Mouse (Mus musculus) C2C12 (cell line): ENCODE results near the gene Igdcc3. TPM values are rescaled to one million over a fixed set of nuclear protein-coding genes. Genes with fewer than 3 reads are reported as not detected.
"Not testable (repeated sequence)": the region's sequence is repeated elsewhere in the genome, so short reads cannot be mapped to it uniquely, and the experiment has no call there.

Experiments used
- H3K27me3 ChIP-seq: one replicate; pipeline ENCODE4 v1.6.1; 2011; ENCODE audit not compliant: control insufficient read depth, insufficient read depth, insufficient read length
- H3K36me3 ChIP-seq: one replicate; pipeline ENCODE4 v1.6.1; 2011; ENCODE audit not compliant: control insufficient read depth, insufficient read depth
- H3K4me3 ChIP-seq: one replicate; pipeline ENCODE4 v1.5.1; 2011; ENCODE audit warnings: mild to moderate bottlenecking, control low read depth; ENCODE audit not compliant: poor library complexity, insufficient read depth, severe bottlenecking
- H3K79me2 ChIP-seq: one replicate; pipeline ENCODE4 v1.6.1; 2011; ENCODE audit not compliant: control insufficient read depth, insufficient read depth
- H3K79me3 ChIP-seq: one replicate; pipeline ENCODE4 v1.6.1; 2011; ENCODE audit warnings: low read depth, control low read depth
- H3ac ChIP-seq: one replicate; pipeline ENCODE3; 2011; ENCODE audit warnings: low read depth; ENCODE audit not compliant: control insufficient read depth, insufficient read length
- CEBPB ChIP-seq: IDR thresholded peaks from one replicate; pipeline ENCODE4 v1.6.1; 2011; ENCODE audit warnings: low read depth, mild to moderate bottlenecking, control low read depth, moderate library complexity
- CTCF ChIP-seq: IDR thresholded peaks from one replicate; pipeline ENCODE4 v1.5.1; 2011; ENCODE audit not compliant: control insufficient read depth, insufficient read depth, insufficient read length
- FOSL1 ChIP-seq: IDR thresholded peaks from one replicate; pipeline ENCODE4 v1.8.0; 2011; ENCODE audit warnings: mild to moderate bottlenecking, low read length; ENCODE audit not compliant: poor library complexity, insufficient read depth, severe bottlenecking
- MAX ChIP-seq: IDR thresholded peaks from one replicate; pipeline ENCODE4 v1.6.1; 2011; ENCODE audit warnings: mild to moderate bottlenecking, control low read depth
- MYOD1 ChIP-seq: IDR thresholded peaks from one replicate; pipeline ENCODE4 v1.6.1; 2011; ENCODE audit warnings: low read depth; ENCODE audit not compliant: control insufficient read depth, insufficient read length
- MYOG ChIP-seq: IDR thresholded peaks from one replicate; pipeline ENCODE4 v1.6.1; 2011; ENCODE audit not compliant: control insufficient read depth, insufficient read length; ENCODE audit errors: extremely low read depth
- USF1 ChIP-seq: IDR thresholded peaks from one replicate; pipeline ENCODE4 v1.6.1; 2011; ENCODE audit warnings: low read depth, mild to moderate bottlenecking, control low read depth, moderate library complexity
- polyA plus RNA-seq: library from polyadenylated mRNA; unstranded; fragments of >200 nt; fragmentation: generic; extraction: Trizol; gene quantifications from one replicate; pipeline ENCODE4 v1.2.1, GENCODE M21; 2012; ENCODE audit warnings: missing spikeins

Igdcc3 gene
- polyA plus RNA-seq, 1 experiment, result not detected

DNA sequence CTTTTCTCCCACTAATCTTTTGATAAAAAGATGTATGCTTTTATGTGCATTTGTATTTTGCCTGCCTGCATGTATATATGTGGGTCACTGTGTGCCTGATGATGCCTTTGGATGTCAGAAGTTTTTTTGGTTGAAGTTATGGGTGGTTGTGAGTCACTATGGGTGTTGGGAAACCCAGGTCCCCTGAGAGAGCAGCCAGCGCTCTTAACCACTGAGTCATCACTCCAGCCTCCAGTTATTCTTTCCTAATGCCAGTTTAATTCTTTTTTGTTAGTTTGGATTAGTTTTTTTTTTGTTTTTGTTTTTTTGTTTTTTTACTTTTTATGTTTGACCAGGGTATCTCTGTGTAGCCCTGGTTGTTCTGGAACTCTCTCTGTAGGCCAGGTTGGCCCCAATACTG, 59.6 kb downstream of the Igdcc3 start:
- no peaks in the 10 kb centered on the region for H3K36me3 ChIP-seq
- H3K79me3 ChIP-seq, result no peaks in the 10 kb centered on the region
- no peak overlapping the region for H3K4me3 ChIP-seq
- no peaks in the 10 kb centered on the region for H3K79me2 ChIP-seq
- H3K27me3 ChIP-seq, result no peaks in the 10 kb centered on the region
- no peak overlapping the region for H3ac ChIP-seq
- TF ChIP-seq FOSL1, result peak; percentile 95
- TF ChIP-seq CEBPB, result peak; percentile 96
- no peak for TF ChIP-seq MYOG

GRCm38 (mm10) chr9:65201021-65201380, 60.0 kb downstream of the Igdcc3 start:
- no peaks in the 10 kb centered on the region for H3K79me2 ChIP-seq
- H3ac ChIP-seq, result no peak overlapping the region
- H3K36me3 ChIP-seq, result no peaks in the 10 kb centered on the region
- no peaks in the 10 kb centered on the region for H3K27me3 ChIP-seq
- H3K4me3 ChIP-seq, result no peak overlapping the region
- H3K79me3 ChIP-seq, result no peaks in the 10 kb centered on the region
- TF ChIP-seq MYOG (no peak), CEBPB (no peak), MAX (no peak)

- no peak overlapping the region for H3ac ChIP-seq
- H3K36me3 ChIP-seq, result no peaks in the 10 kb centered on the region
- H3K27me3 ChIP-seq, result no peaks in the 10 kb centered on the region
- no peak overlapping the region for H3K4me3 ChIP-seq
- no peaks in the 10 kb centered on the region for H3K79me3 ChIP-seq
- H3K79me2 ChIP-seq, result no peaks in the 10 kb centered on the region
- TF ChIP-seq FOSL1, result no peak
- TF ChIP-seq MYOG, result no peak
- TF ChIP-seq MAX, result peak; percentile 42
- TF ChIP-seq USF1, result peak; percentile 29
- TF ChIP-seq CEBPB, result peak; percentile 70
Observed at GRCm38 (mm10) chr9:65201381-65202164, 60.6 kb downstream of the Igdcc3 start.

DNA sequence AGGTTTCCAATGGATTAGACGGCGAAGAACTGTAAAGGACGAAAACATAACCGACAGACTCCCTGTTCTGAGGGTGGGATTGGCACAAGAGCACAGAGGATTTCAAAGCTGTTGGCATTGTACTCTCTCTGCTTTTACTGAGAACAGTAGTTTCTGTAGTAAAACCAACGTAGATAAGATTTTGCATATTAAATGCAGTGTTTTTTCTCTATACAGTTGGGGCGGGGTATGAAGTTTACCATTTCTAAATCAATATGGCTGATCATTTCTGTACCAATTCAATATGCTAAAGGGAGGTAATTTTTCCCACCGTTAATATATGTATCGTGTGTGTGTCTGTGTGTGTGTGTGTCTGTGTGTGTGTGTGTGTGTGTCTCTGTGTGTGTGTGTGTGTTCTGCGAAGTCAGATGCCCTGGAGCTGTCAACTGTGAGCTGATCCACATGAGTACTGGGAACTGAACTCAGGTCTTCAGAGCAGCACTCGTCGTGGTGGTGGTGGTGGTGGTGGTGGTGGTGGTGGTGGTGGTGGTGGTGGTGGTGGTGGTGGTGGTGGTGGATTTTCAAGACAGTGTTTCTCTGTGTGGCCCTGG, 61.3 kb downstream of the Igdcc3 start:
- no peak for TF ChIP-seq CEBPB
- no peak for TF ChIP-seq FOSL1
- no peak for TF ChIP-seq MYOG
- TF ChIP-seq MYOD1, result no peak
- TF ChIP-seq CTCF, result no peak
- no peak for TF ChIP-seq MAX
- no peak for TF ChIP-seq USF1
- no peaks in the 10 kb centered on the region for H3K36me3 ChIP-seq
- no peaks in the 10 kb centered on the region for H3K79me2 ChIP-seq
- H3K27me3 ChIP-seq, result no peaks in the 10 kb centered on the region
- peak overlapping the region; percentile 62 for H3ac ChIP-seq
- no peak overlapping the region for H3K4me3 ChIP-seq
- H3K79me3 ChIP-seq, result no peaks in the 10 kb centered on the region

DNA sequence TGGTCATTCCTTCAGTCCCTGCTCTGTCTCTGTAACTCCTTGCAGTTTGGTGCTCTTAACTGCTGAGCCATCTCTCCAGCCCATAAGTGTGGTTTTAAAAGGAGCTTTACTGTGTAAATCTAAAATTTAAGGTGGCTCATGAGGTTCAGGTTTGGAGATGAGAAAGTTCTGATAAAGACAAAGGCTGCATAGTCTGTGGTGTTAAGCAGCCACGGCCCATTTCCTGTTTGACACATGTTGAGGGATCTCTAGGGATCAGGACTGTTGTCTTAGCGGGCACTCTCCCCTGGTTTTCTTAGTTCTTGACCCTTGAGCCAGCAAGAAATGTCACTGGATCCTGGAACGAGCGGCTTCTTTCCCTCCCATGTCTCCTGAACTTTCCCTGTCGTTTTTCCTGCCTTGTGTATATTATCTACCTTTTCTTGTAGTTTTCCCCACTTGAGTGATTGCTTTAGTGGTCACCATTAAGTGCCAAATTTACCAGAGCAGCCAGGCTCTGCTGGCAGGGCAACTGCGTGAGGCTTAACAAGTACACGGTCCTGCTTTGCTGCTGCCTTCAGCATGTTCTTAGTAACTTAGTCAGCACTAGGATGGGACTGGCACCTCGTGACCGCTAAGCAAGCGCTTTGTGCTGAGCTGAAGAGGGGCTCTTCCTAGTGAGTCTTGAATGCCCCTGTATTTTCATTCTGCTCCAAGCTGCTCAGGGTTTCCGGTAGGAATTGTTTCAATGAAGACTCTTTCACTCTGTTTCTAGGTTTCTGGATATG, 64.2 kb downstream of the Igdcc3 start:
- no peaks in the 10 kb centered on the region for H3K36me3 ChIP-seq
- no peaks in the 10 kb centered on the region for H3K27me3 ChIP-seq
- H3K79me3 ChIP-seq, result no peaks in the 10 kb centered on the region
- H3ac ChIP-seq, result no peak overlapping the region
- no peaks in the 10 kb centered on the region for H3K79me2 ChIP-seq
- no peak overlapping the region for H3K4me3 ChIP-seq
- TF ChIP-seq MAX (no peak), MYOG (no peak), CEBPB (no peak), USF1 (no peak), MYOD1 (no peak), CTCF (no peak), FOSL1 (no peak)

DNA sequence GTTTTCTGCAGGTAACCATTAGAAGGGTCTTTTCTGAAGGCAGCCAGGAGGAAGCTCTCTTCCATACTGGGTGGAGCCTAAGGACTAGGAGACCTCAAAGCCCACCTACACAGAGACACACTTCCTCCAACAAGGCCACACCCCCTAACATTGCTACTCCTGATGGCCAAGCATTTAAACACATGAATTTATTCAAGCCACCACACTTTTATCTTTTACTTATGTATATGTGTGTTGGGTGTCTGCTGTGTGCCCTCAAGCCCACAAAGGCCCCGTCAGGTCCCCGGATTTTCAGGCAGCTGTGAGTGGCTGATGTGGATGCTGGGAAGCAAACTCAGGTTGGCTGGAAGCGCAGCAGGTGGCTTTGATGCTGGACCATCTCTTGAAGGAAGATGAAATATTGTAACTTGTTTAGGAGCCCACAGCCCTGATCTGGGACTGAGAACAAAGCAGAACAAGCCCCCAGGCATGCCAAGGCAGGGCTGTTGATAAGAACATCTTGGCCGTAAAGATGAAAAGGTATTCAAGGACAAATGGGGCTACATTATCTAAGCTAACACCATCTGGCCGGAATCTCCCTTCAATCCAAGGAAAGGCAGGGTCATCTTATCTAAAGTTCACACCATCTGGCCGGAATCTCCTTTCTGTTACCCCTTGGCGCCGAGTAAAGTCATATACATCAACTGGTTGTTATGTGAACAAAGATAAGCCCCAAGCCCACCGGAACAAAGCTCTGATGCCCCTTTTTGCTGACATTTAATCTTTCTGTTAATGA, 66.2 kb downstream of the Igdcc3 start:
- H3K79me3 ChIP-seq, H3K4me3 ChIP-seq, H3K36me3 ChIP-seq, H3K79me2 ChIP-seq, H3K27me3 ChIP-seq, H3ac ChIP-seq: not testable (repeated sequence)
